ENCODE assay signal across 8 mouse cellular contexts in the genomic region with DNA sequence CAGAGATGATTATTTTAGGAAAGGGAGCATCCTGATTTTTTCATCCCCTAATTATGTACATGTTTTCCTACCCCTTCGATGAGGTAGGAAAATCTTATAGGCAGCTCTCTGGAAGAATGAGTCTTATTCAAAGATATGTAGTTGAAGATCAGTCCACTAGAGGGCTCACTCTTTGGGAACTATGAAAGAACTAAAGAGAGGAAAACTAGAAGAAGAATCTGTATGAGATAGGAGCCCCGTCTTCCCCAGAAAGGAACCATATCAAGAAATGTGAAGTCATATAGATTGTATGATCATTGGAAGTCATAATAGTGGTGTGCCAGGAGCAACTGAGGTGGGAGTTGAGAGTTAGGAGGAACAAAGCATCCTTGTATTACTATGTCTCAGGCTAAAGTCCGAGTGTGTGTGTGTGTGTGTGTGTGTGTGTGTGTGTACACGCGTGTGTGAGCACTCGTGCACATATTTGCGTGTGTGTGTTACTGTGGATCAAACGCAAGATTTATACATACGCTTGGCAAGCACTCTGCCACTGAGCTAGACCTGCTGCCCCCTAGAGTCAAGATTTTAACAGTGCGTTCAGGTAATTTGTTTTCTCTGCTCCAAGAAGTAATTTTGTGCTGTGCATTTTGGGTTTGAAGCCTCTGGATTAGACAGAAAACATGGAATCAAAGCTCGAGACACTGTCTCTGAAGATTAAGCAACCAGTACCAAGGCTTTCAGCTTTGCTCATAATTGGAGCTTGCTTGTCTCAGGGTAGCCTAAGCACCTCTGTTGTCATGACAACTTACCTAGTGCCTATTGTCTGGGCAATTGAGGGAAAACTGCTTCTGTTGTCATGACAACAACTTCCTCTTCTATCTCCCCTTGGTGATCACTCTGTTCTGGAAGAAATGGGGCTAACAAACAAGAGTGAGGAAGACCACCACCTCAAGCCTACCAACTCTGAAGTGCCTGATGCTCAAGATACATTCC. TPM values are rescaled to one million over a fixed set of nuclear protein-coding genes. Genes with fewer than 3 reads are reported as not detected.
DNase-seq lines count a peak whose midpoint lies in the region; ATAC-seq and TF ChIP-seq lines count a peak whose summit lies in the region.
"Had no signal": no experiment of that assay in that cellular context is flagged by ENCODE, and none has a peak within 500 bp of the region (broad histone marks: within the 10 kb centered on the region; RNA-seq: fewer than 3 reads in every experiment).

No protein-coding gene starts in this region.

- no peaks in the 10 kb centered on the region for H3K27me3 ChIP-seq in E14TG2a.4 (ENCODE audit: insufficient read depth, low read length)
- H3K27me3 ChIP-seq in hindbrain, embryonic 15.5 days = no peaks in the 10 kb centered on the region
- H3K27me3 ChIP-seq: lung, embryonic 15.5 days had no signal

- peaks cover 70% of the 10 kb centered on the region for H3K36me3 ChIP-seq in E14TG2a.4 (ENCODE audit: insufficient read depth, low read length)
- 0 out of 2 replicates have a peak, but pooled peaks cover 11% of the 10 kb centered on the region for H3K36me3 ChIP-seq in hindbrain, embryonic 15.5 days
- H3K36me3 ChIP-seq: lung, embryonic 15.5 days had no signal

- ATAC-seq in activated CD4-positive, CD25-positive, alpha-beta regulatory T cell, adult 4 months = peak; percentile 63
- peak; percentile 76 for ATAC-seq in hindbrain, embryonic 15.5 days (ENCODE audit: low FRiP score, low read depth)

- H3K9ac ChIP-seq in hindbrain, embryonic 15.5 days = no peak overlapping the region
- H3K9ac ChIP-seq: lung, embryonic 15.5 days had no signal

- 0 out of 2 replicates have a peak overlapping the region, but pooled peaks have one; percentile 39 for H3K27ac ChIP-seq in layer of hippocampus, adult 2 months
- peak overlapping the region; percentile 45; the same call in 1 of the 2 replicates for H3K27ac ChIP-seq in hindbrain, embryonic 15.5 days (replicated peaks)
- H3K27ac ChIP-seq: lung, embryonic 15.5 days had no signal

- DNase-seq in layer of hippocampus, adult 2 months (ENCODE audit: low spot score in 2 of 2) = peak in 1 of 2 experiments; percentile 14
- no peak for DNase-seq in layer of hippocampus, adult 9-11 months
- DNase-seq in ovary, postnatal 10 days (ENCODE audit: low spot score) = no peak
- no peak for DNase-seq in left cerebral cortex, adult 9 months (ENCODE audit: low spot score in 2 of 2)

- WGBS in hindbrain, embryonic 15.5 days = 66% methylated on average over 11 of the region's 11 CpGs

- H3K4me2 ChIP-seq in hindbrain, embryonic 15.5 days = peak overlapping the region; percentile 27; the same call in 1 of the 2 replicates
- H3K4me2 ChIP-seq: lung, embryonic 15.5 days had no signal

- H3K4me3 ChIP-seq in layer of hippocampus, adult 2 months = no peak overlapping the region; the same call in 1 of the 2 replicates
- no peak overlapping the region for H3K4me3 ChIP-seq in E14TG2a.4 (replicated peaks; ENCODE audit: low read length)
- no peak overlapping the region for H3K4me3 ChIP-seq in hindbrain, embryonic 15.5 days
- H3K4me3 ChIP-seq: lung, embryonic 15.5 days had no signal

- peak; percentile 71 for TF ChIP-seq CTCF in layer of hippocampus, adult 2 months (conservative IDR thresholded peaks at IDR 0.05)
- peak; percentile 23 for TF ChIP-seq CTCF in E14TG2a.4 (conservative IDR thresholded peaks at IDR 0.05; ENCODE audit: low read length)

- H3K9me3 ChIP-seq in E14TG2a.4 (ENCODE audit: low read length) = no peaks in the 10 kb centered on the region
- no peaks in the 10 kb centered on the region for H3K9me3 ChIP-seq in hindbrain, embryonic 15.5 days
- H3K9me3 ChIP-seq: lung, embryonic 15.5 days had no signal

- no peaks in the 10 kb centered on the region for H3K4me1 ChIP-seq in E14TG2a.4 (replicated peaks; ENCODE audit: low read depth, low read length)
- H3K4me1 ChIP-seq in hindbrain, embryonic 15.5 days (replicated peaks) = no peaks in the 10 kb centered on the region
- H3K4me1 ChIP-seq: lung, embryonic 15.5 days had no signal

RNA-seq across cellular contexts. Expression of a gene that starts 17.9 kb away (rescaled TPM):
- total RNA-seq in layer of hippocampus, adult 2 months (2021) = 100 to 1,000 TPM; 384 to 391 TPM
- polyA plus RNA-seq in activated CD4-positive, CD25-positive, alpha-beta regulatory T cell, adult 4 months (2017; shearing (Covaris generic)) = 10 to 100 TPM; 77.6 to 86.6 TPM
- 523 and 538 TPM in 2 replicates for polyA plus RNA-seq in hindbrain, embryonic 15.5 days (2015; fragmentation: Nextera tagmentation; extraction: Ambion mirVana)

RNA-seq across cellular contexts. Expression of a gene that starts 18.6 kb away (rescaled TPM):
- under 1 TPM in 1 of 2 experiments, not detected in 1; 0.20 TPM for total RNA-seq in layer of hippocampus, adult 2 months (2021)
- polyA plus RNA-seq in activated CD4-positive, CD25-positive, alpha-beta regulatory T cell, adult 4 months (2017; shearing (Covaris generic)) = not detected
- 0.09 and 0.13 TPM in 2 replicates for polyA plus RNA-seq in hindbrain, embryonic 15.5 days (2015; fragmentation: Nextera tagmentation; extraction: Ambion mirVana)

RNA-seq across cellular contexts. Expression of a gene that starts 53.6 kb away (rescaled TPM):
- 10 to 100 TPM; 12.9 to 15.3 TPM for total RNA-seq in layer of hippocampus, adult 2 months (2021)
- not detected for polyA plus RNA-seq in activated CD4-positive, CD25-positive, alpha-beta regulatory T cell, adult 4 months (2017; shearing (Covaris generic))
- polyA plus RNA-seq in hindbrain, embryonic 15.5 days (2015; fragmentation: Nextera tagmentation; extraction: Ambion mirVana) = 21.8 and 23.2 TPM in 2 replicates

Comparison
In these comparisons a context has a peak if more than half of its experiments do, and no peak if none do; other contexts are left out.
1. RNA of a gene that starts 53.6 kb away (polyA plus RNA-seq): 21.8 to 23.2 TPM in hindbrain, embryonic 15.5 days; not detected in activated CD4-positive, CD25-positive, alpha-beta regulatory T cell, adult 4 months; every median in the first group is over 10 times any median in the second.